Mouse (Mus musculus) testis, adult 2 months (tissue): ENCODE data around the gene Mrpl2.

ENCODE experiments used
- CTCF ChIP-seq: fragments of 200-500 bp; IDR thresholded peaks from 2 replicates; pipeline ENCODE4 v1.5.1; 2012; ENCODE audit warnings: low read depth, mild to moderate bottlenecking, inconsistent platforms, low read length, moderate library complexity; ENCODE audit not compliant: control insufficient read depth, insufficient read depth, insufficient replicate concordance
- POLR2A ChIP-seq: fragments of 200-500 bp; IDR thresholded peaks from 2 replicates; pipeline ENCODE4 v1.6.1; 2012; ENCODE audit warnings: low read depth, mild to moderate bottlenecking, inconsistent platforms, low read length, moderate library complexity; ENCODE audit not compliant: control insufficient read depth

DNA sequence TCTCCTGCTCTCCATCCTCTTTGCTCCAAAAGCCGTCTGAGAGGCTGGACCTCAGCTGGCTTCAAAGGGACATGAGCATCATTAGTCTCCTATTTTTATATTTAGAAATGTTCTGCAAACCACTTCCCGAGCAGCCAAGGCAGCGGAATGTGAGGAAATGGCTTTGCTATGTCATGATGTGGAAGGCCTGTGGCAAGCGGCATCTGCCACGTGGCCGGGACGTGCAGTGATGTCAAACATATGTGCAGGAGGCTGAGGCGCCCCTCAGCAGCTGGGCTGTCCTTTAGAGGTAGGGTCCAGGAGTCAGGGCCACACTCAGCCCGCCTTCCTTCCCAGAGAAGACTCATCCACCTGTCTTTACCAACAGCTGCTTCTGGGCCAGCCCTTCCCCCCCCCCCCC, 43.8 kb upstream of the Mrpl2 start:
- no peak for TF ChIP-seq POLR2A
- TF ChIP-seq CTCF, result no peak
